Mouse (Mus musculus) MEL (cell line): ENCODE results near the gene Fndc7. TPM values are rescaled to one million over a fixed set of nuclear protein-coding genes. Genes with fewer than 3 reads are reported as not detected.
"Not testable (repeated sequence)": the region's sequence is repeated elsewhere in the genome, so short reads cannot be mapped to it uniquely, and the experiment has no call there.

Experiments
- DNase-seq: peaks from one replicate; pipeline ENCODE4 v3.0.0; 2011; ENCODE audit warnings: low read depth, low spot score
- H3K27ac ChIP-seq: 2 replicates; pipeline ENCODE4 v1.5.1; 2012; ENCODE audit warnings: low read depth, mild to moderate bottlenecking, control low read depth, low read length, moderate library complexity; ENCODE audit not compliant: control insufficient read depth
- H3K27me3 ChIP-seq, 2 experiments: fragments of 150-350 bp in 1 of 2; sonication (generic) in 1 of 2; 2 replicates each; pipeline ENCODE4 v1.6.1; 2012; ENCODE audit warnings: low read length in 2 of 2, mild to moderate bottlenecking in 2 of 2, improper control_type of control experiment in 1 of 2, moderate library complexity in 1 of 2; ENCODE audit not compliant: insufficient read depth in 2 of 2, control insufficient read depth in 1 of 2
- H3K36me3 ChIP-seq, 2 experiments: 2 replicates each; pipeline ENCODE4 v1.6.1; 2012 to 2014; ENCODE audit warnings: low read length in 2 of 2, improper control_type of control experiment in 1 of 2, inconsistent platforms in 1 of 2, mild to moderate bottlenecking in 1 of 2; ENCODE audit not compliant: insufficient read depth in 2 of 2, control insufficient read depth in 1 of 2
- H3K4me1 ChIP-seq, 2 experiments: fragments of 150-350 bp in 1 of 2; sonication (generic) in 1 of 2; 2 replicates each; pipeline ENCODE4 v1.6.1; 2012; ENCODE audit warnings: low read length in 2 of 2, improper control_type of control experiment in 1 of 2, mild to moderate bottlenecking in 1 of 2; ENCODE audit not compliant: insufficient read depth in 2 of 2, control insufficient read depth in 1 of 2
- H3K4me3 ChIP-seq, 2 experiments: fragments of 150-350 bp in 1 of 2; sonication (generic) in 1 of 2; 2 replicates each; pipeline ENCODE4 v1.5.1; 2012; ENCODE audit warnings: low read depth in 2 of 2, low read length in 2 of 2, mild to moderate bottlenecking in 2 of 2, moderate library complexity in 2 of 2, control low read depth in 1 of 2, improper control_type of control experiment in 1 of 2; ENCODE audit not compliant: control insufficient read depth in 1 of 2, insufficient read depth in 1 of 2
- H3K79me2 ChIP-seq: 2 replicates; pipeline ENCODE4 v1.6.1; 2012; ENCODE audit warnings: mild to moderate bottlenecking, low read length, moderate library complexity; ENCODE audit not compliant: control insufficient read depth, poor library complexity, insufficient read depth
- H3K9ac ChIP-seq: 2 replicates; pipeline ENCODE4 v1.6.1; 2012; ENCODE audit warnings: low read depth, mild to moderate bottlenecking, control low read depth, low read length, moderate library complexity; ENCODE audit not compliant: control insufficient read depth, poor library complexity, severe bottlenecking
- H3K9me3 ChIP-seq: fragments of 150-350 bp; sonication (generic); replicated peaks from 2 replicates; pipeline ENCODE4 v1.6.1; 2012; ENCODE audit warnings: mild to moderate bottlenecking, low read length, improper control_type of control experiment, moderate library complexity; ENCODE audit not compliant: insufficient read depth
- BHLHE40 ChIP-seq: IDR thresholded peaks from 2 replicates; pipeline ENCODE4 v1.6.1; 2012; ENCODE audit warnings: low read depth, mild to moderate bottlenecking, inconsistent platforms, low read length, improper control_type of control experiment, borderline replicate concordance
- CHD1 ChIP-seq: IDR thresholded peaks from 2 replicates; pipeline ENCODE4 v1.6.1; 2012; ENCODE audit warnings: low read depth, mild to moderate bottlenecking, inconsistent platforms, low read length, improper control_type of control experiment
- CTCF ChIP-seq, 3 experiments: IDR thresholded peaks in 2 of 3; conservative IDR thresholded peaks in 1 of 3; 2 replicates each; pipeline ENCODE4 v1.5.1; 2011 to 2012; ENCODE audit warnings: low read length in 3 of 3, low read depth in 2 of 3, mild to moderate bottlenecking in 2 of 3, improper control_type of control experiment in 1 of 3, inconsistent platforms in 1 of 3, mixed read lengths in 1 of 3, moderate library complexity in 1 of 3; ENCODE audit not compliant: control insufficient read depth in 1 of 3, insufficient read depth in 1 of 3, poor library complexity in 1 of 3, severe bottlenecking in 1 of 3
- EP300 ChIP-seq, 2 experiments: IDR thresholded peaks; 2 replicates each; pipeline ENCODE4 v1.6.1; 2011; ENCODE audit warnings: improper control_type of control experiment in 2 of 2, low read length in 2 of 2, low read depth in 1 of 2, mild to moderate bottlenecking in 1 of 2
- GATA1 ChIP-seq: IDR thresholded peaks from 2 replicates; pipeline ENCODE4 v1.6.1; 2011; ENCODE audit warnings: low read depth, low read length, improper control_type of control experiment
- HCFC1 ChIP-seq: IDR thresholded peaks from 2 replicates; pipeline ENCODE4 v1.6.1; 2012; ENCODE audit warnings: low read depth, mild to moderate bottlenecking, inconsistent platforms, low read length, improper control_type of control experiment, moderate library complexity
- MAX ChIP-seq: IDR thresholded peaks from 2 replicates; pipeline ENCODE4 v1.6.1; 2011; ENCODE audit warnings: low read length, improper control_type of control experiment
- MAZ ChIP-seq: IDR thresholded peaks from 2 replicates; pipeline ENCODE4 v1.6.1; 2012; ENCODE audit warnings: low read depth, mild to moderate bottlenecking, inconsistent platforms, low read length, improper control_type of control experiment
- MEF2A ChIP-seq: IDR thresholded peaks from 2 replicates; pipeline ENCODE4 v1.6.1; 2014; ENCODE audit warnings: low read depth, mild to moderate bottlenecking, inconsistent platforms, low read length, improper control_type of control experiment; ENCODE audit not compliant: poor library complexity, insufficient replicate concordance, severe bottlenecking; ENCODE audit errors: extremely low read depth
- MXI1 ChIP-seq: IDR thresholded peaks from 2 replicates; pipeline ENCODE4 v1.6.1; 2011; ENCODE audit warnings: mild to moderate bottlenecking, low read depth, low read length, improper control_type of control experiment
- MYC ChIP-seq: IDR thresholded peaks from 2 replicates; pipeline ENCODE4 v1.6.1; 2011; ENCODE audit warnings: low read depth, mild to moderate bottlenecking, low read length, improper control_type of control experiment, moderate library complexity
- NRF1 ChIP-seq: IDR thresholded peaks from 2 replicates; pipeline ENCODE4 v1.6.1; 2014; ENCODE audit warnings: low read depth, mild to moderate bottlenecking, inconsistent platforms, low read length, improper control_type of control experiment, moderate library complexity; ENCODE audit not compliant: poor library complexity, insufficient read depth, severe bottlenecking
- POLR2A ChIP-seq, 2 experiments: IDR thresholded peaks; 2 replicates each; pipeline ENCODE4 v1.6.1; 2011 to 2012; ENCODE audit warnings: low read length in 2 of 2, mild to moderate bottlenecking in 2 of 2, control low read depth in 1 of 2, improper control_type of control experiment in 1 of 2, low read depth in 1 of 2, moderate library complexity in 1 of 2; ENCODE audit not compliant: control insufficient read depth in 1 of 2, insufficient read depth in 1 of 2, poor library complexity in 1 of 2
- POLR2AphosphoS2 ChIP-seq: IDR thresholded peaks from 2 replicates; pipeline ENCODE4 v1.6.1; 2011; ENCODE audit warnings: low read length, improper control_type of control experiment
- POLR2AphosphoS5 ChIP-seq: IDR thresholded peaks from 2 replicates; pipeline ENCODE4 v1.6.1; 2012; ENCODE audit warnings: low read depth, borderline replicate concordance, mild to moderate bottlenecking, inconsistent platforms, low read length, moderate library complexity, mixed read lengths
- RAD21 ChIP-seq: IDR thresholded peaks from 2 replicates; pipeline ENCODE4 v1.6.1; 2011; ENCODE audit warnings: mild to moderate bottlenecking, low read depth, low read length, improper control_type of control experiment
- RCOR1 ChIP-seq: IDR thresholded peaks from 2 replicates; pipeline ENCODE4 v1.6.1; 2012; ENCODE audit warnings: low read depth, mild to moderate bottlenecking, inconsistent platforms, low read length, improper control_type of control experiment
- SIN3A ChIP-seq: IDR thresholded peaks from 2 replicates; pipeline ENCODE4 v1.6.1; 2012; ENCODE audit warnings: low read length, improper control_type of control experiment, inconsistent platforms
- TAL1 ChIP-seq: IDR thresholded peaks from 2 replicates; pipeline ENCODE4 v1.6.1; 2012; ENCODE audit warnings: mild to moderate bottlenecking, inconsistent platforms, low read length, moderate library complexity, mixed read lengths
- TBP ChIP-seq: IDR thresholded peaks from 2 replicates; pipeline ENCODE4 v1.8.0; 2011; ENCODE audit warnings: low read depth, low read length, improper control_type of control experiment
- USF1 ChIP-seq: IDR thresholded peaks from 2 replicates; pipeline ENCODE4 v1.6.1; 2014; ENCODE audit warnings: low read depth, mild to moderate bottlenecking, inconsistent platforms, low read length, improper control_type of control experiment, moderate library complexity
- USF2 ChIP-seq, 2 experiments: IDR thresholded peaks; 2 replicates each; pipeline ENCODE4 v1.6.1; 2011 to 2012; ENCODE audit warnings: improper control_type of control experiment in 2 of 2, low read length in 2 of 2, borderline replicate concordance in 1 of 2, inconsistent platforms in 1 of 2, low read depth in 1 of 2, mild to moderate bottlenecking in 1 of 2; ENCODE audit not compliant: insufficient read depth in 1 of 2
- ZC3H11A ChIP-seq: IDR thresholded peaks from 2 replicates; pipeline ENCODE4 v1.6.1; 2012; ENCODE audit warnings: low read depth, mild to moderate bottlenecking, inconsistent platforms, low read length, improper control_type of control experiment
- ZKSCAN1 ChIP-seq: IDR thresholded peaks from 2 replicates; pipeline ENCODE4 v1.6.1; 2012; ENCODE audit warnings: low read depth, mild to moderate bottlenecking, inconsistent platforms, low read length, improper control_type of control experiment, moderate library complexity
- ZMIZ1 ChIP-seq: IDR thresholded peaks from 2 replicates; pipeline ENCODE4 v1.6.1; 2012; ENCODE audit warnings: low read depth, mild to moderate bottlenecking, inconsistent platforms, low read length, improper control_type of control experiment, moderate library complexity
- ZNF384 ChIP-seq: IDR thresholded peaks from 2 replicates; pipeline ENCODE4 v1.6.1; 2012; ENCODE audit warnings: low read depth, mild to moderate bottlenecking, inconsistent platforms, low read length, improper control_type of control experiment
- polyA plus RNA-seq, 2 experiments: library from polyadenylated mRNA; stranded (reverse) in 1 of 2; unstranded in 1 of 2; fragments of >175 nt in 1 of 2; fragments of >200 nt in 1 of 2; gene quantifications; 2 replicates each; pipeline versions ENCODE4 v1.2.1 to v1.2.4; 2012; ENCODE audit warnings: low replicate concordance in 2 of 2, low read depth in 1 of 2; ENCODE audit not compliant: insufficient read length in 2 of 2, insufficient read depth in 1 of 2, missing spikeins in 1 of 2
- total RNA-seq: library from RNA; depleted of rRNA; stranded (reverse); fragments of 300-350 nt; gene quantifications from 2 replicates; pipeline ENCODE4 v1.2.3, GENCODE M21; 2012

Gene Fndc7
- total and polyA plus RNA-seq, 3 experiments = 0.13 TPM; not detected in 2

DNA sequence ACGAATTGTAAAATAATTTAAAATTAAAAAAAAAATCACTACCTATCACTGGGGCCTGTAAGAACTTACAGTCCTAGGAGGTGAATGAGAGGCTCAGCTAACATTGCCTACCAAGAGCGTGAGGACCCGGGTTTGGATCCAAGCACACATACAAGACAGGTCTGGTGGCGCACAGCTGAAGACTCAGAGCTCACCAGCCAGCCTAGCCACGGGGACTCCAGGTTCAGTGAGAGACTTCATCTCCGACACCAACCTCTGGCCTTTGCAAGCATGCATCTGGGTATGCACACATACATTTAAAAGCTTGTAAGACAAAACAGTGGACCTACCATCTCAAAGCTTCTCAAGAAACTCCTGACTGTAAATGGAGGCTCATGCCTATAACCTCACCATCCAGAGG, 52.9 kb downstream of the Fndc7 start:
- Histone ChIP-seq H3K9ac (no peak overlapping the region), H3K4me1 (peaks cover 14 to 17% of the 10 kb centered on the region in 2 experiments), H3K9me3 (no peaks in the 10 kb centered on the region), H3K79me2 (peaks cover 29% of the 10 kb centered on the region), H3K27me3 (no peaks in the 10 kb centered on the region), H3K36me3 (peaks cover 0 to 28% of the 10 kb centered on the region in 2 experiments; a peak in 3 of 4 replicates), H3K27ac (no peak overlapping the region), H3K4me3 (no peak overlapping the region)
- no peak for DNase-seq
- TF ChIP-seq CHD1 (no peak), MEF2A (no peak), ZKSCAN1 (no peak), NRF1 (no peak), MAZ (no peak), ZMIZ1 (no peak), SIN3A (no peak), POLR2AphosphoS2 (no peak), CTCF (IDR thresholded peaks at IDR 0.05 in 2 of 3, conservative IDR thresholded peaks at IDR 0.05 in 1 of 3; ENCODE audit: control insufficient read depth in 1 of 3, insufficient read depth in 1 of 3, low read depth in 2 of 3, low read length in 3 of 3, poor library complexity in 1 of 3, severe bottlenecking in 1 of 3) (no peak), POLR2AphosphoS5 (no peak), RCOR1 (no peak), MAX (no peak), BHLHE40 (no peak)

DNA sequence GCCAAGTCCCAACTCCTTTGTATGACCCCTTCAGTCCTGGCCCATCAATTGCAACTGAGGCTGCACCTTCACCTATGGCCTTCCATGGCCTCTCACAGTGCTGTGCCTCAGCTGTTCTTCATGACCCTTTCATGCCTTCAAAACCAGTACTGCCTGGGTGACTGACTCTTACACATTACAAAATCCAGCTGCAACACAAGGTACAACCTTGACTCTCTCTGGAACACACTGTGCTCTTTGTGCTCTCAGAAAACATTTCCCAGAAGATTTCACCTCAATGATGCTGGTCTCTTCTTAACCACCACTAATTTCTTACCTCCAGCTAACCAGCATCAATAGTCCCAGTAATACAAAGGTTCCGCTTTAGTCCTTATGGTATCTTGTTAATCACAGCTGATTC, 56.1 kb downstream of the Fndc7 start:
- peaks cover 0 to 25% of the 10 kb centered on the region in 2 experiments; a peak in 3 of 4 replicates for H3K36me3 ChIP-seq
- H3K4me1 ChIP-seq = peaks cover 14 to 15% of the 10 kb centered on the region in 2 experiments

DNA sequence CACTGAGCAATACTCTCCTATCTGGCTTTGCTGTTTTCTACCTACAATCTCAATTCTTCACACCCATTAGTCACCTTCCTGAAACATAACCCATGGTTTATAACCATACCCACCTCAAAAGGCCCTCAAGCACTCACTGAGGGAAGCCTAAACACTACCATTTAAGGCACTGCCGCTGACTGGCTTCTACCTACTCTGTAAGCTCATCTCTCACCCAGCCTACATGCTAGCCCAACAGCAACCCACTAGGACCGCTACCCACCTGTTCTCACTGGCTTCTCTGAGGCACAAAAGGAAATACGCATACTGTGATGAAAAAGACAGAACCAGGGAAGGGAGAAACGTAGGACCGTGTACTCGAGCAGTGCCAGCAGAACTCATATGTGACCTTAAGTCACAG, 58.1 kb downstream of the Fndc7 start:
- Histone ChIP-seq H3K36me3 (peaks cover 5 to 6% of the 10 kb centered on the region in 2 experiments; a peak in 3 of 4 replicates), H3K9ac (no peak overlapping the region), H3K79me2 (peaks cover 10% of the 10 kb centered on the region; the same call in 1 of the 2 replicates), H3K4me1 (no peaks in the 10 kb centered on the region; a peak in 1 of 4 replicates), H3K9me3 (no peaks in the 10 kb centered on the region), H3K4me3 (no peak overlapping the region), H3K27ac (no peak overlapping the region), H3K27me3 (no peaks in the 10 kb centered on the region)
- DNase-seq = no peak
- TF ChIP-seq SIN3A (no peak), MXI1 (no peak), USF1 (no peak), ZNF384 (no peak), MAZ (no peak), EP300 (IDR thresholded peaks at IDR 0.05; ENCODE audit: low read depth in 1 of 2, low read length in 2 of 2) (no peak), RAD21 (no peak), TBP (no peak), GATA1 (no peak), MYC (no peak), CHD1 (no peak), POLR2A (IDR thresholded peaks at IDR 0.05; ENCODE audit: control insufficient read depth in 1 of 2, insufficient read depth in 1 of 2, low read depth in 1 of 2, low read length in 2 of 2, poor library complexity in 1 of 2) (no peak), TAL1 (no peak), USF2 (IDR thresholded peaks at IDR 0.05; ENCODE audit: borderline replicate concordance in 1 of 2, insufficient read depth in 1 of 2, low read depth in 1 of 2, low read length in 2 of 2) (no peak), ZC3H11A (no peak), POLR2AphosphoS2 (no peak), HCFC1 (no peak)

More for the DNA sequence above, 56.1 kb downstream of the Fndc7 start:
- H3K79me2 ChIP-seq = peaks cover 24% of the 10 kb centered on the region
- H3K27ac ChIP-seq, H3K4me3 ChIP-seq, DNase-seq, H3K9ac ChIP-seq, H3K27me3 ChIP-seq, H3K9me3 ChIP-seq: not testable (repeated sequence)
- 0 out of 2 replicates have a peak, but pooled peaks have one; percentile 35 for TF ChIP-seq RCOR1
